Mouse (Mus musculus) midbrain, embryonic 16.5 days (tissue): ENCODE measurements around the gene Kcmf1. TPM values are rescaled to one million over a fixed set of nuclear protein-coding genes. Genes with fewer than 3 reads are reported as not detected.

ENCODE experiments used
- ATAC-seq: fragments of 200-750 bp; cut with Nextera tagmentation; 2 replicates; pipeline ENCODE4 v1.8.0; 2017; ENCODE audit warnings: moderate TSS enrichment
- H3K27ac ChIP-seq: fragments of 300-500 bp; sonication (generic); 2 replicates; pipeline ENCODE4 v1.5.1; 2014; ENCODE audit warnings: mild to moderate bottlenecking, low read length, mixed read lengths
- H3K27me3 ChIP-seq: fragments of 300-500 bp; sonication (generic); 2 replicates; pipeline ENCODE4 v1.6.1; 2014; ENCODE audit warnings: low read depth, low read length, mixed read lengths; ENCODE audit not compliant: control insufficient read depth, insufficient read depth
- H3K36me3 ChIP-seq: fragments of 300-500 bp; sonication (generic); 2 replicates; pipeline ENCODE4 v1.6.1; 2014; ENCODE audit warnings: mild to moderate bottlenecking, low read length, moderate library complexity, mixed read lengths; ENCODE audit not compliant: control insufficient read depth, insufficient read depth
- H3K4me1 ChIP-seq: fragments of 300-500 bp; sonication (generic); 2 replicates; pipeline ENCODE4 v1.6.1; 2014; ENCODE audit warnings: mild to moderate bottlenecking, low read length, mixed read lengths; ENCODE audit not compliant: control insufficient read depth, insufficient read depth
- H3K4me2 ChIP-seq: fragments of 300-500 bp; sonication (generic); 2 replicates; pipeline ENCODE4 v1.6.1; 2014; ENCODE audit warnings: mild to moderate bottlenecking, low read length, mixed read lengths
- H3K4me3 ChIP-seq: fragments of 300-500 bp; sonication (generic); 2 replicates; pipeline ENCODE4 v1.5.1; 2014; ENCODE audit warnings: low read depth, mild to moderate bottlenecking, low read length, moderate library complexity, mixed read lengths
- H3K9ac ChIP-seq: fragments of 300-500 bp; sonication (generic); 2 replicates; pipeline ENCODE4 v1.6.1; 2014; ENCODE audit warnings: low read depth, low read length, mixed read lengths
- H3K9me3 ChIP-seq: fragments of 300-500 bp; sonication (generic); replicated peaks from 2 replicates; pipeline ENCODE4 v1.6.1; 2014; ENCODE audit warnings: mild to moderate bottlenecking, low read length, mixed read lengths; ENCODE audit not compliant: control insufficient read depth, poor library complexity, severe bottlenecking
- WGBS: fragments of 180-500 bp; shearing (Covaris S2); extraction: QIAGEN DNeasy Blood & Tissue Kit; methylation state at CpG from one replicate; pipeline ENCODE4 v1.1.7; 2014; 5-methylcytosine and 5-hydroxymethylcytosine counted together
- polyA plus RNA-seq: library from polyadenylated mRNA; unstranded; fragments of >200 nt; fragmentation: Nextera tagmentation; extraction: Ambion mirVana; gene quantifications from 2 replicates; pipeline ENCODE4 v1.2.1, GENCODE M21; 2015

Gene Kcmf1
- polyA plus RNA-seq, 1 experiment from 2014 or later = 29.7 TPM

GRCm38 (mm10) chr6:72792641-72793040, 107.1 kb downstream of the Kcmf1 start:
- Histone ChIP-seq H3K27ac (no peak overlapping the region), H3K9me3 (no peaks in the 10 kb centered on the region), H3K36me3 (no peaks in the 10 kb centered on the region), H3K27me3 (peaks cover 10% of the 10 kb centered on the region), H3K4me1 (peaks cover 11% of the 10 kb centered on the region), H3K4me2 (no peak overlapping the region), H3K4me3 (no peak overlapping the region), H3K9ac (no peak overlapping the region)
- 95% methylated on average over 8 of the region's 8 CpGs for WGBS
- ATAC-seq = no peak

Other genes with a start within 250 kb of the Kcmf1 start
- 4.1 and 4.6 TPM in 2 replicates for gene Tcf7l1, start 110.7 kb downstream of the Kcmf1 start, polyA plus RNA-seq
- 5,026 and 5,182 TPM in 2 replicates for gene Tmsb10, start 58.8 kb upstream of the Kcmf1 start, polyA plus RNA-seq